Mouse (Mus musculus) forelimb bud, embryonic 11.5 days (tissue): Measurements from ENCODE around the gene Slc2a4.
"Not testable (repeated sequence)": the region's sequence is repeated elsewhere in the genome, so short reads cannot be mapped to it uniquely, and the experiment has no call there.

ENCODE experiments used
- DNase-seq: peaks from one replicate; pipeline ENCODE4 v3.0.0-alpha.2; 2012; ENCODE audit warnings: low read depth, low spot score

Gene Slc2a4

GRCm38 (mm10) chr11:69920266-69921031 is 27.5 kb downstream of the Slc2a4 start:
- DNase-seq, result no peak

DNA sequence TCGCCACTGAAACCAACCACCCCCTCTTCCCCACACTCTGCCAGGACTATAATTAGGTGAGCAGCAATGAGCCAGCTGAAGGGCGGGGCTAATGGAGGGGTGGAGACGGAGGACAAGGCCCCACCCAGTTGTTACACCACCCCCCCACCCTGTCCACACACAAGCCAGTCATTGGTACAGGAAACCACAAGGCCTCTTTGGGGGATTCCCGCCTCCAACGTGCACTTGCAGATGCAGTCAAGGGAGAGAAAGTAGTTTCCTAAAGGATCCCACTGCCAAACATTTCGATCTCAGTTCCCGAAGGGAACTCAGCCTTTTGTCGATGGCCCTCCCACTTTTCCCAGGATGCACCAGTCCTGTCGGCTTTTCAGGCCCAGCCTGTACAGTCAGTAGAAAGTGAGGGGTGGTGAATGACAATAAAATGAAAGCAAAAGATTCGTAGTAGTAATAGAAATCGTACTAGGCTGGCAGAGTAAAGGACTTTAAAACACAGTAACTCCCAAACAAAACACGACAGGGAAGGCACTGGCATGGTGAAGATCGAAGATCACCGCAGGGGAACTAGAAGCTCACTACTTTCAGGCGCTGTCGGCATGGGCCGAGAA is 28.2 kb downstream of the Slc2a4 start:
- DNase-seq, result no peak

GRCm38 (mm10) chr11:69919053-69919452 is 28.9 kb downstream of the Slc2a4 start:
- no peak for DNase-seq

DNA sequence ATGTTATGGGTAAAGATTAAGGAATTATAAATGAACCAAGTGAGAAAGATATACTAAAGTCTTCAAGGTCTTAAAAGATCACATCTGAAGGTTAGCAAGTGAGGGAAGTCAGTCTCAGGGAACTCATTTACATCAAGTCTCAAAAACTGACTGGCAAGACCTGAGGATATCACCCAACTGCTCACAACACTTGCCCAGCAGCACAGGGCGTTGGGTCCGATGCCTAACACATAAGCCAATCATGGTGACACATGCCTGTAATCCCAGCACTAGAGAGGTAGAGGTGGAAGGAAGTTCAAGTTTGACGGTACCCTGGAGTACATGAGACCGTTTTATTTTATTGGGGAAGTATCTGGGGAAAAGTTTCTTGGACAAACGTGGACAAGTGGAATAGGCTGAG is 29.9 kb downstream of the Slc2a4 start:
- no peak for DNase-seq

DNA sequence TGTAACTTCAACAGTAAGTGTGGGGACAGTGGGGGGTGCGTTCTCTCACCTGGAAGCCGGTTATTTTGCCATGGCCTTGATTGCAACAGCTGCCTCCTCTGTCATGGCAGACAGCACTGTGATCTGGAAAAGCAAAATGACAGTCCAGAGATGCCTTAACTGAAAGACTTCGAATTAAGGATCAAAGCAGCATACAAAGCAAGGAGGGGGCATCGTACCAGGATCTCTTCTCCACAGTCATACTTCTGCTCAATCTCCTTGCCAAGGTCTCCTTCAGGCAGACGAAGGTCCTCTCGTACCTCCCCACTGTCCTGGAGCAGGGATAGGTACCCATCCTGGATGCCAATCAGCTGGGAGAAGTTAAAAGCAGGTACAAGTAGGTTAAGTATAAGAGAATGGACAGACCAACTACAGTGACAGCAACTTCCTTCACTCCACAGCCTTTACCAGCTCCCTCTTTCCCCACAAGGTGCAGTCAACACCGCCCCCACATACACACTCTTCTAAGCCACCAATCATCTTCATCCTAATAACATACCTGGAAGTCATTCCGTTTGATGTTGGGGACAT is 30.5 kb downstream of the Slc2a4 start:
- DNase-seq, result no peak

GRCm38 (mm10) chr11:69916652-69917378 is 31.2 kb downstream of the Slc2a4 start:
- DNase-seq, result not testable (repeated sequence)

GRCm38 (mm10) chr11:69915667-69916627 is 32.0 kb downstream of the Slc2a4 start:
- no peak for DNase-seq

- DNase-seq, result no peak
Observed at GRCm38 (mm10) chr11:69914917-69915430, 33.0 kb downstream of the Slc2a4 start.

GRCm38 (mm10) chr11:69914372-69914764 is 33.6 kb downstream of the Slc2a4 start:
- no peak for DNase-seq

DNA sequence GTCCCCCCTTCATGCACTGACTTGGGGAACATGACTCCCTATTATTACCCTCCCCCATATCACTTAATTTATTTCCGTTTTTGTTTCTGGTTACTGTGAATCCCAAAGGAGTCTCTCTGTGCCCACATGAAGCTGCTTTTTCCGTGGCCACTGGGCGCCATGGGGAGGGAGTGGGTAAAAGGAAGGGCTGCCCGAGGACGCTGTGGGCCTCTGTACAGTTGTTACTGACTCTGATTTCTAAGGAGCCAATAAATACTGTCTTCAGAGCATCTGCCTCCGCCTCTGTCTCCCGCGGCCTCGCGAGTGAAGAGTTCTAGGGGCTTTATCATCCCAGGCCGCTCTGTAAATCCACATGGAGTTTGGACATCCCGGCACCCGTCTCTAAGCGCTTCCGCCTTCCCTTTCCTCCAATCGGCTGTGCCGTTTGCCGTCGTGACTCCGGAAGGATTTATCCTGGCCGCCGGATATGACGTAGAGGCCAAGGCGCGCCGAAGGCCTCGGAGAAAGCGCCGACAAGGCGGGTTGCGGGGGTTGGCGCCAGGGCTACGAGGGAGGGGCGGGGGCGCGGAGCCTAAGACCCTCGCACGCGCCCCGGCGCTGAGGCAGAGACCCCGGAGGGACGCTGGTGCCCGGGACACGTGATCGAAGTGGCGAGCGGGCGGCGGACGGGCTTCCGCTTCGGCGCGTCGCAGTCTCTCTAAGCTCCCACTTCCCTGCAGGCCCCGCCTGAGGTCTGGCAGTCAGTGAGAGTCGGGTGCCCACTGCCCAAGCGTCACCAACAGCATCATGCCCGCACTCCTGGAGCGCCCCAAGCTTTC is 34.2 kb downstream of the Slc2a4 start, which contains the start of gene Gps2:
Gps2 (plus strand) TSS at position 335 of the 818 bp plus-strand sequence.
- DNase-seq, result peak; percentile 94

DNA sequence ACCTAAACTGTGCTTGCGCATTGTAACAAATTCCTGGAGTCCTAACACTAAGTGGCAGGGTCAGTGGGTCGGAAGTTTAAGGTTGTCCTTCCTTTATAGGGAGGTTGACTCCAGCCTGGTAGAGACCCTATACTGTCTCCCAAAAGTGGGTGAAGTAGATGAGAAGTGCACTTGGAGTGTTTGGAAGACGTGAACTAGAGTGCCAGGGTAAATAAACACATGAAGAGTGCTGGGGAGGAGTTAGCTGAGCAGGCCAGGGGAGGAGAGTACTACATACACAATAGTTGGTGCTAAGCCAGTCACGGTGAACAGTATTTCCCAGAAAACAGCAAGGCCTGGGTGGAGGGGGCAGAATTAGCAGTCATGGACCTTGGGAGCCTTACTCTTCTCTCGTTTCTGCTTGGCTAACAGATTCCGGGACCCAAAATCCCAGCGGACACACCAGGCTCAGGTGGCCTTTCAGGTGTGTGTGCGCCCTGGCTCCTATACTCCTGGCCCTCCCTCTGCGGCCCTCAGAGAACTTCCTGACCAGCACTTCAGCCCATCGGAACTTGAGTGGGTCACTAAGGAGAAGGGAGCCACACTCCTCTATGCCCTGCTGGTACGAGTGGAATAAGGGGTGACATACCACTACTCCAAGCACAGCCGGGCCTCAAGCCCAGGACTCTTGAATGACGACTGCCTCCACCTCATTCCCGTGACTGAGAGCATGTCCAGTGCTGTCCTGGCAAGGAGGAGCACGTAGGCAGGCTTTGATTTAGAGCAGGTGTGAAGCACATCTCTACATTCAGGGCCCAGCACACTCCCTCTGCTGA is 35.1 kb downstream of the Slc2a4 start:
- DNase-seq, result no peak

GRCm38 (mm10) chr11:69911701-69912100 is 36.3 kb downstream of the Slc2a4 start:
- DNase-seq, result no peak

DNA sequence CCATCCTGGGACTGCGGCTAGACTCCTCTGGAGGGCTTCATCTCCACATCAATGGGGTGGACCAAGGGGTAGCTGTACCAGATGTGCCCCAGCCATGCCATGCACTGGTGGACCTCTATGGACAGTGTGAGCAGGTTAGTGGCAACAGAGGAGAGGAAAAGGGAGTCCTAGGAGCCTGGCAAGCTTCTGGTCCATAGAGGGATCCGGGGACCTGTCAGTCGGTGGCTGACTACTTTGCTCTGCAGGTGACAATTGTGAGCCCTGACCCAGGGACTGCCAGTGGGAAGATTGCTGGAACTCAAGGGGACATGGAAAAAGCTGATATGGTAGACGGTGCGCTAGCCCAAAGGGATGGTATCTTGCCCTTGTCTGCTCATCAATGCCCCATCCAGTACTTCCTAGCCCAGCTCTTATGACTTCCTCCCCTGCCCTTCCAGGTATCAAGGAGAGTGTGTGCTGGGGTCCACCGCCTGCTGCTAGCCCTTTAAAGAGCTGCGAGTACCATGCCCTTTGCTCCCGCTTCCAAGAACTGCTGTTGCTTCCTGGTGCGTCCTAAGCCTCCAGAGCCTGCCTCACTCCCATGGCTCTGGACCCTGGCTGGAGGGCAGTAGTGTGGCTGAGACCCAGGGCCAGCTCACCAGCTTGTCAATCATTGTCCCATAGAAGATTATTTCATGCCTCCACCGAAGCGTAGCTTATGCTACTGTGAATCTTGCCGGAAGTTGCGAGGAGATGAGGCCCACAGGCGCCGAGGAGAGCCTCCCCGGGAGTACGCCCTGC is 37.0 kb downstream of the Slc2a4 start:
- DNase-seq, result no peak

DNA sequence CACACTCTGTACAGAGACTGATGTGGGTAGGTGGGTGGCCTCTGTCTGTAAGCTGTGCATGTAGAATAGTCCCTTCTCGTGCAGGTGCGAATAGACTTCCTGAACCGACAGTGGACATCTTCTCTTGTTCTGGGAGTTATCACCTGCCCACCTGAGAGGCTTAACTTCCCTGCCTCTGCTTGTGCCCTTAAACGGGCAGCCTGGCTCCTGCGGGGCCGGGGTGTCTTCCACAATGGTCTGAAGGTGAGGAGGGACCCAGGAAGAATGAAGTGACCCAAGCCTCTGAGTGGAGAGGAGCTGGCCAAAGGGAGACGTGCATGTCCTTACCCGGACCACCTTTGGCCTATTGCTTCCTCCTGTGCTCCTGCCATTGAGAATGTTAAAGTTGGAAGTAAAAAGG is 37.8 kb downstream of the Slc2a4 start:
- DNase-seq, result no peak

GRCm38 (mm10) chr11:69909174-69909573 is 38.8 kb downstream of the Slc2a4 start:
- DNase-seq, result no peak

GRCm38 (mm10) chr11:69908645-69909044 is 39.3 kb downstream of the Slc2a4 start:
- no peak for DNase-seq

GRCm38 (mm10) chr11:69904311-69904710 is 43.7 kb downstream of the Slc2a4 start:
- DNase-seq, result no peak

GRCm38 (mm10) chr11:69902972-69903371 is 45.0 kb downstream of the Slc2a4 start:
- no peak for DNase-seq
